13 mouse cellular contexts compared by ENCODE assay signal in genomic region chr11:109125451-109125850, GRCm38 (mm10). TPM values are rescaled to one million over a fixed set of nuclear protein-coding genes. Genes with fewer than 3 reads are reported as not detected.
A peak's percentile ranks its signal among the peaks of the same experiment; 100 is the strongest.
DNase-seq lines count a peak whose midpoint lies in the region; ATAC-seq lines count a peak whose summit lies in the region.
"Had no signal": no experiment of that assay in that cellular context is flagged by ENCODE, and none has a peak within 500 bp of the region (broad histone marks: within the 10 kb centered on the region; RNA-seq: fewer than 3 reads in every experiment).

No protein-coding gene starts in this region.

- H3K4me2 ChIP-seq in heart, embryonic 11.5 days: no peak overlapping the region
- H3K4me2 ChIP-seq: lung, embryonic 15.5 days had no signal

- no peaks in the 10 kb centered on the region for H3K9me3 ChIP-seq in heart, embryonic 11.5 days (replicated peaks; ENCODE audit: control insufficient read depth, low read length)
- H3K9me3 ChIP-seq: limb, embryonic 10.5 days; lung, embryonic 15.5 days had no signal

- H3K4me3 ChIP-seq in heart, embryonic 11.5 days (ENCODE audit: low read depth, low read length): no peak overlapping the region
- H3K4me3 ChIP-seq: limb, embryonic 10.5 days; lung, embryonic 15.5 days had no signal

- H3K27ac ChIP-seq in heart, embryonic 11.5 days (ENCODE audit: low read depth, low read length): no peak overlapping the region
- H3K27ac ChIP-seq: limb, embryonic 10.5 days had no signal

- no peaks in the 10 kb centered on the region for H3K36me3 ChIP-seq in heart, embryonic 11.5 days (ENCODE audit: control insufficient read depth, insufficient read depth, low read length)
- H3K36me3 ChIP-seq: limb, embryonic 10.5 days; lung, embryonic 15.5 days had no signal

- no peaks in the 10 kb centered on the region for H3K27me3 ChIP-seq in heart, embryonic 11.5 days (ENCODE audit: control insufficient read depth, insufficient read depth, low read length)
- H3K27me3 ChIP-seq: CH12.LX; lung, embryonic 15.5 days had no signal

- peak; percentile 89 for DNase-seq in heart, adult 11 months
- DNase-seq in right cerebral cortex, postnatal 10 days (ENCODE audit: low spot score in 2 of 2): peak; percentile 70 to 72
- DNase-seq in right cerebral cortex, postnatal 25 days: no peak
- DNase-seq in gastrocnemius, postnatal 25 days: peak; percentile 25
- peak; percentile 53 for DNase-seq in skeletal muscle tissue, adult 2 months (ENCODE audit: low read depth, low spot score)
- no peak for DNase-seq in spleen, postnatal 36 days (ENCODE audit: low spot score in 2 of 2)
- DNase-seq in retina, embryonic 14.5 days (ENCODE audit: low spot score): no peak

- ATAC-seq in heart, embryonic 11.5 days (replicated peaks; ENCODE audit: insufficient number of reproducible peaks, low FRiP score, low TSS enrichment): no peak

- no peaks in the 10 kb centered on the region for H3K4me1 ChIP-seq in heart, embryonic 11.5 days (ENCODE audit: control insufficient read depth, insufficient read depth, low read length)

- 70% methylated on average over 5 of the region's 5 CpGs for whole genome bisulfite sequencing in heart, embryonic 11.5 days (ENCODE audit: insufficient replicate concordance)

- H3K9ac ChIP-seq in heart, embryonic 11.5 days (ENCODE audit: low read depth, low read length): no peak overlapping the region
- H3K9ac ChIP-seq: lung, embryonic 15.5 days had no signal

RNA-seq across cellular contexts. Expression of gene E030025P04Rik, which starts 18.7 kb away (rescaled TPM):
- polyA plus RNA-seq in heart, embryonic 11.5 days (2014; fragmentation: Nextera tagmentation; extraction: Ambion mirVana): not detected in 2 replicates
- not detected for total RNA-seq in gastrocnemius, postnatal 25 days (2021)
- total RNA-seq: CH12.LX had no signal
- polyA plus RNA-seq: embryonic facial prominence, embryonic 11.5 days; kidney, embryonic 14.5 days; limb, embryonic 10.5 days had no signal

Comparison
In these comparisons a context has a peak if more than half of its experiments do, and no peak if none do; other contexts are left out.
1. DNase-seq: peak in heart, adult 11 months (single experiment), right cerebral cortex, postnatal 10 days (2 of 2), gastrocnemius, postnatal 25 days (single experiment) and skeletal muscle tissue, adult 2 months (single experiment); none in right cerebral cortex, postnatal 25 days (single experiment), spleen, postnatal 36 days (0 of 2) and retina, embryonic 14.5 days (single experiment).